Mouse (Mus musculus): ENCODE results near the gene Mri1.

- no peak for TF ChIP-seq POLR2A (IDR thresholded peaks at IDR 0.05; ENCODE audit: borderline replicate concordance, low read depth, low read length)
- no peak for TF ChIP-seq CTCF (IDR thresholded peaks at IDR 0.05; ENCODE audit: low read depth, low read length)
These were observed 34.0 kb upstream of the Mri1 start for GRCm38 (mm10) chr8:84291086-84291485.

Measured in bone marrow macrophage, adult 2 months (primary cell).